Mouse (Mus musculus) kidney, adult 2 months (tissue): Measurements from ENCODE around the gene Mcee.

Experiments
- CTCF ChIP-seq: fragments of 200-500 bp; conservative IDR thresholded peaks from 2 replicates; pipeline ENCODE4 v1.5.1; 2011; ENCODE audit warnings: low read depth, mild to moderate bottlenecking, control low read depth, low read length, moderate library complexity, mixed read lengths; ENCODE audit not compliant: insufficient read depth, insufficient read length
- POLR2A ChIP-seq: fragments of 200-500 bp; IDR thresholded peaks from one replicate; pipeline ENCODE4 v1.6.1; 2011; ENCODE audit warnings: low read depth, low read length, control low read depth

DNA sequence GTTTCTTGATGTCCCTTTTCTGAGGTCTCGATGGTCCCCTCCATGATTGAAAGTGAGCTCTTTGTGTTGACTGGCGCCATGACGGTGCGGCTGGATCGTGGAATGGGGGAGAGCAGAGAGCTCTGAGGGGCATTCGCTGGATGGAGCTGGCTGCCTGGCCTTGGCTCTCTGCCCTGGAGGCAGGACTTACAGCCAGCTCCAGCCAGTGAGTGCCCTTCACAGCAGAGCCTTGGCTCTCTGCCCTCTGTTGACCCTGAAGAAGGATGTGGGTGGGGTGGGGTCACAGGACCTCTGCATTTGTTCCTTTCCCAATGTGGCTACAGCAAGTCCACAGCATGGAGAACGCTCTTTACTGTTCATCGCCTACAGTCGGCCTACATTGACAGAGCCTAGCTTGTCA lies 35.0 kb upstream of the Mcee start:
- TF ChIP-seq POLR2A (no peak), CTCF (no peak)
